Mouse (Mus musculus) liver, adult (tissue): ENCODE data around the gene Slc6a14.

Source experiments
- GATA4 ChIP-seq: IDR thresholded peaks from 2 replicates; pipeline ENCODE4 v1.6.1; 2014; ENCODE audit warnings: mild to moderate bottlenecking, low read length; ENCODE audit not compliant: insufficient replicate concordance

The Slc6a14 gene

DNA sequence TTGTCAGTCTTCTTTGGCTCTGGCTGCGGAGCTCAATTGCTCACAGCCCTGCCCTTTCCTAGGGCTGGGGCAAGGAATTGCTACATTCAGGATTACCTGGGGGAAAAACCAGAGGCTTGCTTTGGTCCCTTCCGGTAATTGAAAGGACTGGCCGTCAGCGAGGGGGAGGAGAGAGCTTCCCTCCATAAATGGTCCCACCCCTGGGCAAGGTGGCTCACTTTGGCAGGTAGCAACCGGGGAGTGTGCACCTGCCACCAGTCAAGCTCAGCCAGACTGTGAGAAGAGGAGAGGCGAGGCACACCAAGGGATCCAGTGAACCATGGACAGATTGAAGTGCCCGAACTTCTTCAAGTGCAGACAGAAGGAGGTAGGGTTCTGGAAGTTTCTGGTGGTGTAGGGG, at the start of gene Slc6a14:
Gene Slc6a14 (plus strand): TSS at position 68 of the 400 bp plus-strand sequence.
- no peak for TF ChIP-seq GATA4

DNA sequence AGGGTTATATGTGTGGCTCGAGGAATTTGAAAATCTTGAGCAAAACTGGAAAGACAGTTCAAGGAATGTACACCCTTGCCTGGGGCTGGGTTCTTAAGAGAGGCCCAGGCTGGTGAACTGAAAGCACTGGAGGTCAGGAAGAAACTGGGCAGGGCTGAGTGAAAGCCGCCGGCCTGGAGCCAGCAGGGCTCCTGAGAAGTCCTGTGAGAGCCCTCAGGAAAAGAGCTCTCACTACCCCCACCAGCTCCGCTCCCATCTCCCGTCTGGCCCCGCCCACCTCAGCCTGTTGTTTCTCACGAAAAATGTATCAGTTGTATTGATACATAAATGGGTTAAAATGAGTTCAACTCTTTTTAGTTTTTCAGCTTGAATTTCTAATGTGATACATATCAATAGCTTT, 43.8 kb upstream of the Slc6a14 start:
- no peak for TF ChIP-seq GATA4

GRCm38 (mm10) chrX:21695220-21695619, 19.5 kb upstream of the Slc6a14 start:
- no peak for TF ChIP-seq GATA4

DNA sequence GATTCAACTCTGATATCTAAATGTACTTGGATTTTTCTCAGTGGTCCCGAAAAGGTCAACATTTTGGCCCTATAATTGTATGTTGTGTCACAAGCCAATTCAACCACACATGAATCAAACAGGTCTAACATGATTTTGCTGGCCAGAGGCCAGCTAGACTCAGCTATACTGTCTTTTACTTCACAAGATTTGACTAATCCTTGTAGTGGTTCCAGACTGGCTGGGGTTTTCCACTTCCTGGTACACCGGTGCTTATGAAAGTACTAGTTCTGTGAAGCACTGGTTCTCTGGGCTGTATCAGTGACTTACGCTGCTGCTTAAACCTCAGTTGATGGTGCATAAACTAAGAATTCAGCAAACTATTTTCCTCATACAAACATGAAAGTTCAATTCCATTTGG, 19.0 kb upstream of the Slc6a14 start:
- no peak for TF ChIP-seq GATA4

DNA sequence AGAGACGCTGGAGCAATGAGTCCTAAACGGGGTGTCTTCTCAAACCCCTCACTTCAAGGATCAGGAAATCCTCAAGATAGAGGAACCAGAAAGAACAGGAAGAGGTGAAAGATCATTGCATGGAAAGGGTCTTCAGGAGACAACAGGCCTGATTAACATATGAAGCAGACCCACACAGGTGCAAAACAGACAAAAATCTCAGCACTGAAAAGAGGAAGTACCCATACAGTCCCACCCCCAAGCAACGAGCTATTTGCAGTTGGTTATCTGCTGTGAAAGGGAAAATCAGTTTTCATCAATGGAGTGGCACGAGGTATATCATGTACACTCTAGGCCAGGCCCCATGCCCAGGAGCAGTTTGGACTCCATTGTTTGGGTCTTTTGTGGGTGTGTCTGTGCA, 13.1 kb upstream of the Slc6a14 start:
- no peak for TF ChIP-seq GATA4

DNA sequence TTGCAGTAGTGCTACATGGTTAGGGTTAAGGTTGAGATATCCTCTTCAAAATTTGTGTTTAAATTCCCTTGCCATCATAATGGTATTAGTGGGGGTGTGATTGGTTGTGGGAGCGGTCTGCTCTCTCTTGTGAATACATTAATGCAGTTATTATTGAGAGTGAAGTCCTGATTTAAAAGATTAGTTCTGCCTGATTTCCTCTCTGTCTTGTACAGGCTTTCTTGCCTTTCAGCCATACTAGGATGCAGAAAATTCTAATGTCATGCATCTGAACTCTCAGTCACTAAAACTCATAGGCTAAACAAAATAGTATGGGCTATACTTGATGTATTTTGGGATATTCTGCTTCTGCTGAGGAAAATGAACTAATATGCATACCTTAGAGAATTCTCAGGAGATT, 10.2 kb upstream of the Slc6a14 start:
- TF ChIP-seq GATA4: no peak

DNA sequence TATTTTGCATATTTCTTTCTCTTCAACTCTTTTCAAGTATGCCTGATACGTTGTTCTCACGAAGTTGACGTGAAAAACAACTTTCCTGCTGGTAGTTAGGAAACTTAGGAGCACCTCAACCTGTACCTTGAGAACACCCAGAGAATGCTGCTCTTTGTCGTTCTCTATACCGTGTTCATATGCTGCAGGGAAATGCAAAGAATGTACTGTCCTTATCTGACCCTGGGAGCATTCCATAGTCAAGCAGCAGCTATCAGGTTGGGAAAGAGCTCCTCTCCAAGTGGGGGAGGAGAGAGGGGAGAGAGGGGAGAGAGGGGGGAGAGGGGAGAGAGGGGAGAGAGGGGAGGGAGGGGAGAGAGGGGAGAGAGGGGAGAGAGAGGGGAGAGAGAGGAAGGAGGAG, 597 bp downstream of the Slc6a14 start:
- TF ChIP-seq GATA4: no peak

DNA sequence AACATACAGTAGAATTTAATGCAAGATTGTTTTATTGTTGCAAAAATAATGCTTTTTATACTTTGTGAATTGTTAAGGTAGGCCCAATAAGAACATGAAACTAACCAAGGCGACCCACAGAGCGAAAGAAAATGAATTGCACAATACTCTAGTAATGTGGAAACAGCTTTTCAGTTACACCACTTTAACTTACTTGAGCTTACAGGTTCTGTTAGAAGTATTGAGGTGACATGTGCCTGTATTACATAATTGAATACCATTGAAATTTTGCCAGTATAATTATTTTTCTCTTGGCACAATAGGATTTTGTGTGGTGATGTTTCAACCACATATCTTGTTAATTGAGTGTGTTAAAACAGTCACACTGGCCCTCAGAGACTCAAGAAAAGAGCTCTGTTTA, 2.2 kb downstream of the Slc6a14 start:
- TF ChIP-seq GATA4: no peak

DNA sequence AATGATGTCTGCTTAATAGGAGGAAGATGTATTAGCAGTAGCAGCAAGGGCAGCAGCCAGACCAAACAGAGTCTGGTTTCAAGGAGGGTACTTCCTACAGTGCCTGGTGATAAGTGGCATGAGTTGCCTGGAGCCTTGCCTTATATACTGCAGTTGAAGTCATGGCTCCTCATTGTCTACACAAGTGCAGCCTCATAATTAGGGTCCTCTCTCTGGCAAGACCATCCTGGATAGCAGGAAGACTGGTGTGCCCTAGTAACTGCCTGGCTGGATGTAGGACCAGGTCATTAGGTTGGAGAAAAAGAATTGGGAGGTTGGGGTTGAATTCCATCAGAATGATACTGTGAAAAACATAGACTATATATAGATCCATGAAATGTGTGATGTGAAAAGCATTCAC, 30.3 kb downstream of the Slc6a14 start, which contains the start of gene Gm28269:
Gene Gm28269 (minus strand): TSS at position 101 of the 400 bp plus-strand sequence.
- no peak for TF ChIP-seq GATA4
